Mouse (Mus musculus) lung, postnatal 4 days (tissue): ENCODE data around the gene Rhoq.
A peak's percentile ranks its signal among the peaks of the same experiment; 100 is the strongest.

Experiments
- DNase-seq, 2 experiments: peaks; one replicate each; pipeline ENCODE4 v3.0.0; 2021

Gene Rhoq

DNA sequence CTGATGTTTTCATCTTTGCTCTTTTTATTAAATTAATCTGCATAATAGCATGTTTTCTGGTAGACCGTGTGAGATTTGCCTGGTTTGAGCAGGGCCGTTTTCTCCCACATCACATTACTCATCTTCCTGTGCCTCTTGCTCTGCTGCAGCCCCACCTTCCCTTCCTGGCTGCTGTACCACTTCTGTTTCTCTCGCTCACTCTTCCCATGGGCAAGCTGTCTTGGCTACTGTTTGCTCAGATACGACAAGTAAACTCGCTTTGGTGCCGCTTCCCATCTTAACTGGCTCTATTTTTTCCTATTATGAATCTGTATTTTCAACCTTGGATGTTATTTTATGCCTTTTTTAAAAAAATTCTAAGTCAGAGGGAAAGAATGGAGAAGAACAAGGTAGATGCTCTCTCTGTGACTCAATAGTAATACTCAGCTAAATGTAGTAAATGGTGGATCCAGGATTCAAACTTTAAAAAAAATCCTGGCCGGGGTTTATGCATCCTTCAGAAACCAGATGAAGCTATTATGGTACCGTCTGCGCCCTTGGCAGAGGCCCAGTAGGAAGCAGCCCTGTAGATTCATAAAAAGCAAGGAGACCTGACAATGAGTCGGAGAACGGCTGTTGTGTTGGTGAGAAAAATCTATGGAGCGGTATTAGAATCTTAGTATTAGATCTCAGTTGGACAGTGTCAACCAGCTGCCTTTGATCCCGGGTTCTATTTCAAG, 48.6 kb downstream of the Rhoq start:
- no peak for DNase-seq

DNA sequence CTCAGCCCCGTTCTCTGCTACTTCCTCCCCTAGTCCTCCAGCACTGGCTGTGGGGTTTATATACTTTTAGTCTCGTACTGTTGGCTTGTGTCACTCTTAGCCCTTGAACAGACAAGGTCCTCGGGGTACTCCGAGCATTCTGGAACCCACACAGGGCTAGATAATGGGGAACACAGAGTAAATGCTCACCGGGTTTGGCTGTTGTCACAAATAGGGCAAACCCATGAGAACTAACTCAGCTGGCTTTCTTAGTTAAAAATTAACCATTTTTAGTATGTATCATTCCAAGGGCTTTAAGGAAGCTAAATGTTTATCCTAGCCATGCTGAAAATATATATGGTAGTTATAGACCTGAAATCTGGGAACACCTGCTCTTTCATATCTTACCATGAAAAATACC, 56.8 kb downstream of the Rhoq start:
- DNase-seq = no peak

- no peak for DNase-seq
These were observed 61.8 kb downstream of the Rhoq start for GRCm38 (mm10) chr17:87024491-87025242.

- peak; percentile 98 for DNase-seq
These were observed 62.5 kb downstream of the Rhoq start, which contains the start of the genes Pigf and Cript for GRCm38 (mm10) chr17:87025269-87025949. Gene Pigf, minus strand, starts transcription at chr17:87025406. Gene Cript, plus strand, starts transcription at chr17:87025550.

DNA sequence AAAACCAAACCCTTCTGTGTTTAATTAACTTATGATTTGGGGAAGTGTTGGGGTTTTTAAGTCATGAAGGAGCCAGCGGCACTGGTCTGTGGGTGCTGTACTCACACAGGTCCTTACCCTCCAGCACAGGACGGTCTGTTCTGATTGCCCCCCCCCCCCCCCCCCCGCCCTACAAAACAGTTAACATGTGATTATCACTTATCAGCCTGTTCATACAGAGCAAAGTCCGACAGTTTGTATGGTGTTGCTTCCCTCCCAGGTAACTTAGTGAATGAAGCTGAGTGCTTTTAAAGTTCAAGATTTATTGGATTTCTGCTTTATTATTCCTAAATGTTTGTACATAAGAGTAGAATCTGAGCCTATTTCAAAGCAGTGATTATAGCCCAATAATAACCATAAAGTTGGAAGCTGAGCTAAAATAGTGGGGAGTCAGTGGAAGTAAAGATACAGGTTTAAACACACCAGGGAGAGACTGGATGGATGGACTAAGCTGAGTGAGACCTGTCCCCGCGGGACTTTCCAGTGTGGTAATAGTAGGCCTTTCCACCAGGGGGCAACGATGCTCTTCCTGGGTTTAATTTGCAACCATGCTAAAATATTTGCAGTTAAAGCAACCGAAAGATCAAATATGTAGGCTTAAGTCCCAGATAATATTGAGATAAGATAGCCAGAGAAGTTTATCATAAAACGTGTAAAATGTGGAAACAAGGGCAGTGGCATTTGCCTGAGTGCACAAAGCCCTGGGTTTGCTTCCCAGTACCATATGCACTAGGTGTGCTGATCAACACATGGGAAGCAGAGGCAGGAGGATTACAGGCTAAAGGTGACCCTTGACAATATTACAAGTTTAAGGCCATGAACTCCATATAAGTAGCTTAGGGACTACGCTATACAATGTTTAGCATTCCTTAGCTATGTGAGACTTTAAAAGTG, 73.5 kb downstream of the Rhoq start:
- peak in 1 of 2 experiments; percentile 50 for DNase-seq

- DNase-seq = no peak
These were observed 75.6 kb downstream of the Rhoq start for GRCm38 (mm10) chr17:87038496-87038895.

DNA sequence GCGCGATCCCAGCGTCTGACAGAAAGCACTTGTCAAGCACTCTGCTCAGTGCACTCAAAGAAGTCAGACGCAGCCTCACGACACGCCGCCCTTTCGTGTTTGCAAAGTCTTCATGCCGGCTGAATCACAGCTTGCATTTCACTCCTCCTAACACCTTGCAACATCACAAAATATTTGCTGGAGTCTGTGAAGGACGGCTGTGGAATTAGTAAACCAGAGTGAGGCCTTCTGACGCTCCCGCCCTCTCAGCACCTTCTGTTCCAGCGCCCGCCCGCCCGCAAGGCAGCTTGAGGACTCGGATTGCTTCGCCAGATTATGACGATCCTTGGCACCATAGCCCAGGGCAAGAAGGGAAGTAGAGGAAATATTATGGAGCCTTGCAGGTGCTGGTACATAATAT, 78.9 kb downstream of the Rhoq start:
- peak; percentile 44 to 71 for DNase-seq

GRCm38 (mm10) chr17:87044364-87044763, 81.5 kb downstream of the Rhoq start:
- DNase-seq = peak; percentile 87 to 91

GRCm38 (mm10) chr17:87044796-87045195, 81.9 kb downstream of the Rhoq start:
- no peak for DNase-seq
